Mouse (Mus musculus) B cell, adult 2 months (primary cell): ENCODE data around the gene Ildr1.

ENCODE experiments used
- DNase-seq, 2 experiments: peaks; one replicate each; pipeline ENCODE4 v3.0.0; 2022

Ildr1 gene

GRCm38 (mm10) chr16:36693818-36694413, at the start of gene Ildr1:
TSS of gene Ildr1 (plus strand) at chr16:36693978.
- DNase-seq = peak; percentile 81 to 86

GRCm38 (mm10) chr16:36645124-36645523, 48.7 kb upstream of the Ildr1 start:
- DNase-seq = no peak

- DNase-seq = no peak
These were observed 44.5 kb upstream of the Ildr1 start for GRCm38 (mm10) chr16:36649304-36649703.

- DNase-seq = no peak
These were observed 43.3 kb upstream of the Ildr1 start for GRCm38 (mm10) chr16:36650511-36650910.

GRCm38 (mm10) chr16:36651174-36651766, 42.5 kb upstream of the Ildr1 start:
- DNase-seq = no peak

GRCm38 (mm10) chr16:36655199-36655598, 38.6 kb upstream of the Ildr1 start:
- DNase-seq = no peak

GRCm38 (mm10) chr16:36655910-36656309, 37.9 kb upstream of the Ildr1 start:
- DNase-seq = no peak

GRCm38 (mm10) chr16:36661330-36661729, 32.4 kb upstream of the Ildr1 start:
- DNase-seq = no peak

GRCm38 (mm10) chr16:36663484-36663883, 30.3 kb upstream of the Ildr1 start:
- DNase-seq = no peak

GRCm38 (mm10) chr16:36665782-36666181, 28.0 kb upstream of the Ildr1 start, which contains the start of gene Cd86:
TSS of gene Cd86 (minus strand) at chr16:36666081.
- DNase-seq = peak; percentile 77 to 78

GRCm38 (mm10) chr16:36666448-36667017, 27.2 kb upstream of the Ildr1 start:
- DNase-seq = no peak

- DNase-seq = no peak
These were observed 23.2 kb upstream of the Ildr1 start for GRCm38 (mm10) chr16:36670590-36670989.

GRCm38 (mm10) chr16:36673196-36673595, 20.6 kb upstream of the Ildr1 start:
- no peak for DNase-seq

GRCm38 (mm10) chr16:36674457-36675204, 19.1 kb upstream of the Ildr1 start:
- peak; percentile 80 to 85 for DNase-seq

- DNase-seq = no peak
These were observed 18.5 kb upstream of the Ildr1 start for GRCm38 (mm10) chr16:36675304-36675703.

GRCm38 (mm10) chr16:36675902-36676301, 17.9 kb upstream of the Ildr1 start:
- DNase-seq = no peak

- DNase-seq = no peak
These were observed 11.9 kb upstream of the Ildr1 start for GRCm38 (mm10) chr16:36681829-36682228.

- DNase-seq = peak in 1 of 2 experiments; percentile 26
These were observed 9.4 kb upstream of the Ildr1 start for GRCm38 (mm10) chr16:36684325-36684918.

GRCm38 (mm10) chr16:36688076-36688475, 5.7 kb upstream of the Ildr1 start:
- DNase-seq = no peak

GRCm38 (mm10) chr16:36691484-36691883, 2.3 kb upstream of the Ildr1 start:
- DNase-seq = no peak

- no peak for DNase-seq
These were observed 1.1 kb downstream of the Ildr1 start for GRCm38 (mm10) chr16:36694798-36695290.

- DNase-seq = no peak
These were observed 3.6 kb downstream of the Ildr1 start for GRCm38 (mm10) chr16:36697331-36697730.

GRCm38 (mm10) chr16:36700484-36700883, 6.7 kb downstream of the Ildr1 start:
- DNase-seq = no peak
